Mouse (Mus musculus) embryonic facial prominence, embryonic 15.5 days (tissue): ENCODE measurements around the gene Lpp. TPM values are rescaled to one million over a fixed set of nuclear protein-coding genes. Genes with fewer than 3 reads are reported as not detected.

Experiments used
- ATAC-seq: fragments of 200-750 bp; cut with Nextera tagmentation; 2 replicates; pipeline ENCODE4 v1.8.0; 2017; ENCODE audit warnings: low read depth, moderate TSS enrichment; ENCODE audit not compliant: insufficient number of reproducible peaks, low FRiP score, low TSS enrichment
- H3K27ac ChIP-seq: fragments of 300-500 bp; sonication (generic); replicated peaks from 2 replicates; pipeline ENCODE4 v1.5.1; 2015; ENCODE audit warnings: mild to moderate bottlenecking, inconsistent platforms
- H3K27me3 ChIP-seq: fragments of 300-500 bp; sonication (generic); 2 replicates; pipeline ENCODE4 v1.6.1; 2015; ENCODE audit warnings: inconsistent platforms
- H3K36me3 ChIP-seq: fragments of 300-500 bp; sonication (generic); 2 replicates; pipeline ENCODE4 v1.6.1; 2015; ENCODE audit warnings: mild to moderate bottlenecking, inconsistent platforms
- H3K4me1 ChIP-seq: fragments of 300-500 bp; sonication (generic); 2 replicates; pipeline ENCODE4 v1.6.1; 2015; ENCODE audit warnings: inconsistent platforms
- H3K4me2 ChIP-seq: fragments of 300-500 bp; sonication (generic); replicated peaks from 2 replicates; pipeline ENCODE4 v1.6.1; 2015; ENCODE audit warnings: mild to moderate bottlenecking, inconsistent platforms
- H3K4me3 ChIP-seq: fragments of 300-500 bp; sonication (generic); replicated peaks from 2 replicates; pipeline ENCODE4 v1.5.1; 2015; ENCODE audit warnings: mild to moderate bottlenecking, inconsistent platforms
- H3K9ac ChIP-seq: fragments of 300-500 bp; sonication (generic); 2 replicates; pipeline ENCODE4 v1.6.1; 2015; ENCODE audit warnings: inconsistent platforms
- H3K9me3 ChIP-seq: fragments of 300-500 bp; sonication (generic); replicated peaks from 2 replicates; pipeline ENCODE4 v1.6.1; 2016; ENCODE audit warnings: inconsistent platforms
- WGBS: fragments of 180-500 bp; shearing (Covaris S2); methylation state at CpG from one replicate; pipeline ENCODE4 v1.1.7; 2015; 5-methylcytosine and 5-hydroxymethylcytosine counted together
- microRNA counts: library from miRNA; unstranded; fragments of <30 nt; microRNA quantifications from one replicate; lab custom pipeline; 2016
- microRNA-seq: library from miRNA; unstranded; fragments of <30 nt; microRNA quantifications from one replicate; pipeline ENCODE4, GENCODE M21; 2016; ENCODE audit warnings: borderline number of aligned reads
- polyA plus RNA-seq: library from polyadenylated mRNA; unstranded; fragments of >200 nt; fragmentation: Nextera tagmentation; extraction: Ambion mirVana; gene quantifications from 2 replicates; pipeline ENCODE4 v1.2.1, GENCODE M21; 2015

The Lpp gene
- polyA plus RNA-seq, 1 experiment from 2014 or later: 52.8 TPM

DNA sequence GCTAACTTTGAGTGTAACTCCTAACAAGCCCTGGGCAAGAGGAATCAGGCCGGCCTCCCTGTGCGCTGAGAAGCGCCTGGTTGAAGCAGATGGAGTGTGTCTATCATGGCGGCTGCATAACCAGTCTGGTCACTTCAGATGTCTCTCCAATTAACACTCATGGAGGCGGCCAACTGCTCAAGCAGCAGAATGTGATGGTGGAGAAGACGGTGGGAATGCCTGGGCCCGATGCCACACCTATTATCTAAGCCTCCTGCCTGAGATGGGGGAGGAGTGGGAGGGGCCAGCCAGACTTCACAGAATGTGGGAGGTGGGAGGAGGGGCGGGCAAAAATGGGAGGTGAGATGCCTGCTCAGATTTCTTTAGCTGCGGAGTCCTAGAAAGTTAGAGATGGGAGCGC is 646.6 kb downstream of the Lpp start:
- Histone ChIP-seq H3K9me3 (no peaks in the 10 kb centered on the region), H3K4me3 (no peak overlapping the region), H3K27me3 (no peaks in the 10 kb centered on the region), H3K36me3 (no peaks in the 10 kb centered on the region), H3K27ac (no peak overlapping the region), H3K9ac (no peak overlapping the region), H3K4me1 (peaks cover 18% of the 10 kb centered on the region), H3K4me2 (no peak overlapping the region)
- 46% methylated on average over 10 of the region's 10 CpGs for WGBS
- ATAC-seq: no peak

GRCm38 (mm10) chr16:25041165-25041564 is 647.9 kb downstream of the Lpp start:
- no peak for ATAC-seq
- no peaks in the 10 kb centered on the region for H3K36me3 ChIP-seq
- no peak overlapping the region for H3K4me3 ChIP-seq
- H3K27ac ChIP-seq: no peak overlapping the region
- 83% methylated on average over 8 of the region's 8 CpGs for WGBS
- no peak overlapping the region for H3K9ac ChIP-seq
- H3K9me3 ChIP-seq: no peaks in the 10 kb centered on the region
- H3K27me3 ChIP-seq: no peaks in the 10 kb centered on the region
- no peak overlapping the region for H3K4me2 ChIP-seq
- peaks cover 18% of the 10 kb centered on the region for H3K4me1 ChIP-seq

DNA sequence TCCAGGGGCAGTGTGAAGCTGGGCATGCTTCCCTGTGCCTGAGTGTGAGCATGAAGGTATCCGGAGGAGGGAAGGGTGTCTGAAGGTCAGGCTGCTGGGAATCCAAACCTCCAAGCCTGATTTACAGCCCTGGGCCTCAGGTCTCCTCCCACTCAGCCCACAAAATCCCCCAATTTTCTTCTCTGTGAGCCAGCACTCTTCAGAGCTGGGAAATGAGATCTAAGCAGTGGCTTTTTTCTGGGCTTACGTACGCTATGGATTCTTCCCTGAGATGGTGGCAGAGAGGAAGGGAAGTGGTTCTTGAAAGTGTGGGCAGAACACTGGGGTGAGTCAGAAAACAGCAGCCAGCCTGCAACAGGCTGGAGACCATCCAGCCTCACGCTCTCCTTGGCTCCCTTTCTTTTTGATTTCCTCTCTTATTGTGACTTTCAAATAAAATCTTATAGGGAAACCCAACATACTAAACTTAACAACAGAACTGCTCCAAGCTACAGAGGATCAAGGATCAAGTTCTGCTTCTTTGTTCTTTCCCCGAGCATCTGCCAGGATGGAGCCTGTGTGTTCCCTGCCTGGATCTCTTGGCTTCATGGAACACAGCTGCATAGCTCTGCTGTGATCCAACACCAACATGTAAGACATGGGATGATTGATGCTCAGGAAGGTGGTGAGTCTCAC is 648.7 kb downstream of the Lpp start:
- no peaks in the 10 kb centered on the region for H3K27me3 ChIP-seq
- H3K9me3 ChIP-seq: no peaks in the 10 kb centered on the region
- H3K9ac ChIP-seq: no peak overlapping the region
- H3K4me3 ChIP-seq: no peak overlapping the region
- peak; percentile 73; the same call in 1 of the 2 replicates for ATAC-seq
- WGBS: 36% methylated on average over 5 of the region's 5 CpGs
- 0 out of 2 replicates have a peak overlapping the region, but pooled peaks have one; percentile 10 for H3K4me2 ChIP-seq
- no peaks in the 10 kb centered on the region for H3K36me3 ChIP-seq
- peaks cover 18% of the 10 kb centered on the region for H3K4me1 ChIP-seq
- H3K27ac ChIP-seq: peak overlapping the region; percentile 34

MicroRNA genes within 50 kb of the gene (microRNA counts, 519-probe panel; counts per million panel counts)
- microRNA mmu-miR-28 (lab: Ali Mortazavi, UCI): 3,232 counts per million, percentile 77 among the panel's probes with 10 or more counts

Small RNAs within 50 kb of the gene (microRNA-seq; reads per million reads assigned to microRNA genes)
- 1,570 reads per million, percentile 80 among the genes with 10 or more reads in this experiment for gene Mir28a
